Mouse (Mus musculus) skeletal muscle tissue, adult 2 months (tissue): ENCODE results near the gene Mc1r.
"Not testable (repeated sequence)": the region's sequence is repeated elsewhere in the genome, so short reads cannot be mapped to it uniquely, and the experiment has no call there.

Experiments used
- DNase-seq: peaks from one replicate; pipeline ENCODE4 v3.0.0-alpha.2; 2012; ENCODE audit warnings: low read depth, low spot score

The Mc1r gene

DNA sequence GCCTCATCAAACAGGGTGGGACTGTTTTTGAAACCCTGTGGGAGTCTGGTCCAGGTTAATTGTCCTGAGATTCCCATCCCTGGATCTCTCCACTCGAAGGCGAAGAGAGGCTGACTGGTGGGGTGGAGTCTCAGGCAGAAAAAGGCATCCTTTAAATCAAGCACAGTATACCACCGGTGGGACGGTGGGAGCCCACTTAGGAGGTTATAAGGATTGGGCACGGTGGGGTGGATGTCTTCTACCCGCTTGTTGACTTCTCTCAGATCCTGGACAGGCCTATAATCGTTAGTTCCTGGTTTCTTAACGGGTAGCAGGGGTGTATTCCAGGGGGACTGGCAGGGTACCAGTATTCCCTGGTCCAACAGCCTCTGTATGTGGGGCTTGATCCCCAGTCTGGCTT is 24.0 kb downstream of the Mc1r start:
- DNase-seq, result not testable (repeated sequence)

DNA sequence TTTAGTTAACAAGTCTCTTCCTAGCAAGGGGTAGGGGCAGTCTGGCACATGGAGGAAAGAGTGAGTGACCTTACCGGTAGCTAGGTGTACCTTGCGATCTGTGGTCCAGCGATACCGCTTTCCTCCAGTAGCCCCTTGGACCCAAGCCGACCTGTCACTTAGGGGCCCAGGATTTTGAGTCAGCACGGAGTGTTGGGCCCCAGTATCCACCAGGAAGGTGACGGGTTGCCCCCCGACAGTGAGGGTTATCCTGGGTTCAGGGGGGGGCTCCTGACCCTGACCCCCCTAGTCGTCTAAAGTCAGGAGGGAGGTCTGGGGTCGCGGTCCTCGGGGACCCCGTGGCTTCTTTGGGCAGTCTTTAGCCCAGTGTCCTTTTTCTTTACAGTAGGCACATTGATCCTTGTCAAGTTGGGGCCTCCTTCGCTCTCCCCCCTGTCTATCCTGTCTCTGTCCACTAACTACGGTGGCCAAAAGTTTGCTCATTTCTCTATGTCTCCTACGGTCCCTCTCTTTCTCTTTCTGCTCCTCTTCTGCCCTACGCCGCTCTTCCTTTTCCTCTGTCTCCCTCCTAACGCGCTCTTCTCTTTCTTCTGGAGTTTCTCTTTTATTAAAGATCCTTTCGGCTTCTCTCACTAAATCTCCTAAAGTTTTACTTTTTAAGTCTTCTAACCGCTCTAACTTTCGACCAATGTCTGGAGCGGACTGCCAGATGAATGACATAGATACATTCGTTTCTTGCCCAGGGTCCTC is 24.9 kb downstream of the Mc1r start:
- DNase-seq, result no peak

DNA sequence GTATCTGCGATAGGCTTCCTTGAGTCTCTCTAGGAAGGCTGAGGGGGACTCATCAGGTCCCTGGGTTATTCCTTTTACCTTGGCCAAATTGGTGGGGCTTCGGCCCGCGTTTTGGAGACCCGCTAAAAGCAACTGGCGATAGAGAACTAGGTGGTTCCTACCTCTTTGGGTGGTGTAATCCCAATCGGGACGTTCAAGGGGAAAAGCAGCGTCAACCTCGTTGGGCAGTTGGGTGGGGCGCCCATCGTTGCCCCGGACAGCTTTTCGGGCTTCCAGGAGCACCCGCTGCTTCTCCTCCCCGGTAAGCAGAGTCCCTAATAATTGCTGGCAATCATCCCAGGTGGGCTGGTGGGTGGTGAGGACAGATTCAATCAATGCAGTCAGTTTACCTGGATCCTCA is 25.5 kb downstream of the Mc1r start:
- DNase-seq, result no peak

GRCm38 (mm10) chr8:123433241-123433974 is 26.5 kb downstream of the Mc1r start:
- not testable (repeated sequence) for DNase-seq

DNA sequence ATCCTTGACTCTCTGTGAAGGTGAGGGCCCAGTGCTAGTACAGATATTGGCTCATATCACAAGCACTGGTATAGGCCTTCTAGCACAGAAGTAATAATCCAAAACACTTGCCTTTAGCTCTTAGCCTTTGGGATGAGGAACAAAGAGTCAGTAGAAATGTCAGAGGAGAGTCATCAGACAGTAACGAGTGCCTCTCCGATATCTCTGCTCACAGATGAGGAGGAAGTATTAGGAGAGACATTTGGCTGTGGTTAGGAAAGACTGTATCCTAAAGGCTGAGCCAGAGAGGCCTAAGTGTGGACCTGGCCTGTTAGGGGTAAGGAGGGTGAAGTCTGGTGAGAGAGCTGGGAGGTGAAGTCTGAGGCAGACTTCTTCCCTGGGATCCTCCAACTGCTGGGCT is 34.9 kb downstream of the Mc1r start:
- DNase-seq, result no peak

GRCm38 (mm10) chr8:123442351-123442750 is 35.4 kb downstream of the Mc1r start:
- no peak for DNase-seq

- peak; percentile 77 for DNase-seq
These were observed 36.1 kb downstream of the Mc1r start for GRCm38 (mm10) chr8:123442871-123443575.

- DNase-seq, result no peak
These were observed 36.6 kb downstream of the Mc1r start for GRCm38 (mm10) chr8:123443576-123443921.

- DNase-seq, result no peak
These were observed 37.2 kb downstream of the Mc1r start for GRCm38 (mm10) chr8:123444131-123444530.

DNA sequence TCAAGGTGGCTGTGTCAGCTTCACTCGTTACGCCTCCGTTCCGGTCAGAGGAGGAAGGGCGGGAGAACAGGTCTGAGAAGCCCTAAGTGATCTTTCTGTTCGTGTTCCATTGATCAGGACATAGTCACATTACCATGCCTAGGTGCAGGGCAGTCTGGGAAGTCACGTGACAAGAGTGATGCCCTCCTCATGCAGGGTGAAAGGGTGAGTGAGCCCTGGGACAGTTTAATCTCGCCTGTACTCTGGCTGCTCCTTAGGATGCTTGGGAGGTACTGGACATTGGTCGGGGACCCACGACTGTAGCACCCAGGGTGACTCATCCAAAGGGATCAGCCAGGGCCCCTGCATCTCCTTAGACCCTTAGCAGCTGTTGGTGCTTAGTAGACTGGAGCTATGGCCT is 39.1 kb downstream of the Mc1r start:
- no peak for DNase-seq

- no peak for DNase-seq
These were observed 39.9 kb downstream of the Mc1r start for GRCm38 (mm10) chr8:123446799-123447198.

GRCm38 (mm10) chr8:123450783-123451182 is 43.9 kb downstream of the Mc1r start:
- DNase-seq, result no peak

DNA sequence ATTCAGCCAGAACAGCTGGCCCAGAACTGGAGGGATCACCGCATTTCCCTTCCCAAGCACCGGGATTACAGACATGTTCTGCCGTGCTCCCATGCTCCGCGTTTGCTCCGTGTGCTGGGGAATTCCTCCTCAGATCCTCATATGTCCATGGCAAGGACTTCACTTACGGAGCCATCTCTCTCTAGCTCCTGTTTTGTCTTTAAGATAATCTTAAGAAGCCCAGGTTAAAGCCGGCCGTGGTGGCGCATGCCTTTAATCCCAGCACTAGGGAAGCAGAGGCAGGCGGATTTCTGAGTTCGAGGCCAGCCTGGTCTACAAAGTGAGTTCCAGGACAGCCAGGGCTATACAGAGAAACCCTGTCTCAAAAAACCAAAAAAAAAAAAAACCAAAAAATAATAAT is 44.8 kb downstream of the Mc1r start:
- DNase-seq, result not testable (repeated sequence)

GRCm38 (mm10) chr8:123452149-123452548 is 45.2 kb downstream of the Mc1r start:
- DNase-seq, result no peak

DNA sequence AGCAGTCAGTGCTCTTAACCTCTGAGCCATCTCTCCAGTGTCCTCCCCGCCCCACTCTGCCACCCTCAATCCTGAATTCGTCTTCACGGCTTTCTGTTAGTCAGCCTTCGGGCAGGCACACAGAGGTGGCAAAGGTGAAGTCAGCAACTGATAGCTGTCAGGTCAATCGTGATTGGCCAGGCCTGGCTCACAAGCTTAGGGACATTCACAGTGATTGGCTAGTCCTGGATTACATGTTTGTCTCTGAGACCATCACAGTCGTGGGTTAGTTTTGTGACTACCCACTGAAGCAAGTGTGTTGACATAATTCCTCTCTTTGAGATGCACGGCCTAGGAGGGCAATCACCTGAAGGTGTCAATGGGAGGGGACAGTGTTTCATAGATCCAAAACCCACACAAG is 46.4 kb downstream of the Mc1r start:
- DNase-seq, result no peak

DNA sequence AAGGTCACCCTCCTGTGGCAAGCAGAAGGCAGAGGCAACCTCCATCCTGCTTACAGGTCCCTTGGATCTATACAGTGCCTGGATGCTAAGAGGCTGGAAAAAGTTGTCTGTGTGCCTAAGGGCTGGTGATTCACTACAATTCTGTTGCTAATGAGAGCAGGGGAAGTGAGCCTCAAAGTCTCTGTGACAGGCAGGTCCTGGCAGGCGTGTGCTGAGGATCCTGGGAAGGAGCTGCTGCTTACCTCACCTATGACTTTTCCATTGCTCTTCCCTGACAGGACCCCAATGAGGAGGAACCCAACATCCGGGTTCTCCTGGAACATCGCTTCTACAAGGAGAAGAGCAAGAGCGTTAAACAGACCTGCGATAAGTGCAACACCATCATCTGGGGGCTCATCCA is 47.0 kb downstream of the Mc1r start:
- DNase-seq, result no peak

DNA sequence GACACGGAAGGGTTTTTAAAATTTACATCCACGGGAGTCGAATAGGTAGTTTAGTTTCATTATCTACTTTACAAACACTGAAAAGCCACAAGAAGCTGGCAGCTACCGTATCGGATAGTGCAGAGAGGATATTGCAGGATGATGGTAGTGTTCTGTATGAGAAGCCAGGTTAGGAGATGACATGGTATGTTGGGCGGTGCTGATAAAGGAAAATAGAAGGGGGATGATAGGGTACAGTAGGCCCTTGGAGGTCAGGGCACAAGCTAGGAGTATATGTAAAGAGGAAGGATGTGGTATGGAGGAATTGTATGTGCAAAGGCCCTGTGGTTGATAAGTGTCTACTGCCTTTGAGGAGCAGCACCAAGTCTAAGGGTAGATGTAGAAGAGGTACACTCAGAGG is 47.7 kb downstream of the Mc1r start:
- no peak for DNase-seq
